Mouse (Mus musculus): ENCODE results near the gene Gm44973. TPM values are rescaled to one million over a fixed set of nuclear protein-coding genes. Genes with fewer than 3 reads are reported as not detected.

The Gm44973 gene
- total RNA-seq, 2 experiments from 2014 or later: not detected

Other genes starting within 250 kb of the Gm44973 start
- gene Fam71e2, start 244.2 kb upstream of the Gm44973 start, total RNA-seq (2021): not detected
- under 1 TPM in 1 of 2 experiments, not detected in 1; 0.23 TPM for gene Il11, start 232.6 kb upstream of the Gm44973 start, total RNA-seq (2021)
- gene Tmem190, start 232.6 kb upstream of the Gm44973 start, total RNA-seq (2021): not detected
- 1 to 10 TPM; 2.7 to 5.1 TPM for gene Tmem238, start 225.8 kb upstream of the Gm44973 start, total RNA-seq (2021)
- gene Rpl28, start 222.6 kb upstream of the Gm44973 start, total RNA-seq (2021): 100 to 1,000 TPM; 726 to 732 TPM
- 100 to 1,000 TPM; 281 to 285 TPM for gene Ube2s, start 202.9 kb upstream of the Gm44973 start, total RNA-seq (2021)
- gene Shisa7, start 170.8 kb upstream of the Gm44973 start, total RNA-seq (2021): under 1 TPM in 1 of 2 experiments, not detected in 1; 0.20 TPM
- gene Isoc2b, start 145.2 kb upstream of the Gm44973 start, total RNA-seq (2021): 1 to 10 TPM; 1.6 to 2.3 TPM
- gene Isoc2a, start 138.3 kb upstream of the Gm44973 start, total RNA-seq (2021): 10 to 100 TPM; 14.7 to 15.5 TPM
- not detected for gene Gm36210, start 109.0 kb upstream of the Gm44973 start, total RNA-seq (2021)
- 10 to 100 TPM; 14.7 to 16.7 TPM for gene Zfp628, start 100.3 kb upstream of the Gm44973 start, total RNA-seq (2021)
- 1 to 10 TPM; 3.9 to 6.2 TPM for gene Nat14, start 93.5 kb upstream of the Gm44973 start, total RNA-seq (2021)
- 10 to 100 TPM in 1 of 2 experiments, 1 to 10 TPM in 1; 8.7 to 11.1 TPM for gene Ssc5d, start 89.7 kb upstream of the Gm44973 start, total RNA-seq (2021)
- 10 to 100 TPM; 10.6 TPM for gene Sbk2, start 51.1 kb upstream of the Gm44973 start, total RNA-seq (2021)
- 10 to 100 TPM; 21.0 to 24.3 TPM for gene Sbk3, start 44.3 kb upstream of the Gm44973 start, total RNA-seq (2021)
- gene Zfp579, start 19.3 kb upstream of the Gm44973 start, total RNA-seq (2021): 10 to 100 TPM; 28.4 to 38.0 TPM
- 1 to 10 TPM; 6.0 to 6.4 TPM for gene Zfp524, start 1.1 kb upstream of the Gm44973 start, total RNA-seq (2021)
- gene Fiz1, start 799 bp upstream of the Gm44973 start, total RNA-seq (2021): 10 to 100 TPM; 26.4 to 26.9 TPM
- gene Zfp865, start 4.9 kb downstream of the Gm44973 start, total RNA-seq (2021): 10 to 100 TPM; 26.0 to 26.6 TPM
- under 1 TPM in 1 of 2 experiments, not detected in 1; 0.61 TPM for gene Ccdc106, start 5.1 kb downstream of the Gm44973 start, total RNA-seq (2021)
- under 1 TPM in 1 of 2 experiments, not detected in 1; 0.57 TPM for gene 4632433K11Rik, start 18.6 kb downstream of the Gm44973 start, total RNA-seq (2021)
- gene Zfp784, start 22.9 kb downstream of the Gm44973 start, total RNA-seq (2021): 1 to 10 TPM; 5.4 to 6.0 TPM
- 10 to 100 TPM; 12.2 to 13.2 TPM for gene Zfp580, start 36.0 kb downstream of the Gm44973 start, total RNA-seq (2021)
- 100 to 1,000 TPM; 136 to 145 TPM for gene U2af2, start 46.6 kb downstream of the Gm44973 start, total RNA-seq (2021)
- 100 to 1,000 TPM; 171 to 183 TPM for gene Epn1, start 64.7 kb downstream of the Gm44973 start, total RNA-seq (2021)
- not detected for gene Rfpl4, start 101.5 kb downstream of the Gm44973 start, total RNA-seq (2021)
- gene Rasl2-9, start 110.5 kb downstream of the Gm44973 start, total RNA-seq (2021): 1 to 10 TPM; 2.6 to 4.5 TPM
- not detected for gene Vmn1r55, start 134.2 kb downstream of the Gm44973 start, total RNA-seq (2021)
- gene Vmn1r56, start 181.3 kb downstream of the Gm44973 start, total RNA-seq (2021): not detected
- gene Vmn1r57, start 203.0 kb downstream of the Gm44973 start, total RNA-seq (2021): not detected

Data from heart, postnatal 4 days (tissue).